Mouse (Mus musculus) mature B cell (primary cell): ENCODE data around the gene Slc35e2.
"Not testable (repeated sequence)": the region's sequence is repeated elsewhere in the genome, so short reads cannot be mapped to it uniquely, and the experiment has no call there.

Experiments used
- in situ Hi-C: fragments of 300-500 bp; cut with MboI; formaldehyde crosslinking; loops from 2 replicates; pipeline ENCODE4 v1.14.3; 2019

The Slc35e2 gene

GRCm38 (mm10) chr4:155624338-155625291 is 23.4 kb downstream of the Slc35e2 start, which contains the start of gene Cdk11b:
Cdk11b (plus strand) TSS chr4:155624854.
- in situ Hi-C loops = no loop called here

- in situ Hi-C loops = no loop called here
Observed at GRCm38 (mm10) chr4:155630267-155630666, 29.1 kb downstream of the Slc35e2 start.

GRCm38 (mm10) chr4:155635766-155636499 is 34.7 kb downstream of the Slc35e2 start:
- in situ Hi-C loops = no loop called here

- in situ Hi-C loops = no loop called here
Observed at GRCm38 (mm10) chr4:155643531-155643930, 42.3 kb downstream of the Slc35e2 start.

GRCm38 (mm10) chr4:155645308-155645707 is 44.1 kb downstream of the Slc35e2 start, which contains the start of gene Gm10563:
Gm10563 (minus strand) TSS chr4:155645408.
- in situ Hi-C loops = not testable (repeated sequence)

- in situ Hi-C loops = no loop called here
Observed at GRCm38 (mm10) chr4:155645721-155646120, 44.5 kb downstream of the Slc35e2 start.

GRCm38 (mm10) chr4:155649355-155649754 is 48.1 kb downstream of the Slc35e2 start:
- in situ Hi-C loops = no loop called here

- in situ Hi-C loops = no loop called here
Observed at GRCm38 (mm10) chr4:155651553-155652269, 50.5 kb downstream of the Slc35e2 start.

GRCm38 (mm10) chr4:155652283-155653085 is 51.3 kb downstream of the Slc35e2 start:
- in situ Hi-C loops = no loop called here

GRCm38 (mm10) chr4:155653086-155653450 is 51.9 kb downstream of the Slc35e2 start, which contains the start of gene Mmp23:
Mmp23 (minus strand) TSS chr4:155653384.
- in situ Hi-C loops = no loop called here

- in situ Hi-C loops = no loop called here
Observed at GRCm38 (mm10) chr4:155653451-155654182, 52.4 kb downstream of the Slc35e2 start.

- in situ Hi-C loops = no loop called here
Observed at GRCm38 (mm10) chr4:155654183-155654455, 52.9 kb downstream of the Slc35e2 start.

GRCm38 (mm10) chr4:155654456-155655298 is 53.5 kb downstream of the Slc35e2 start:
- in situ Hi-C loops = no loop called here

- in situ Hi-C loops = no loop called here
Observed at GRCm38 (mm10) chr4:155656214-155656751, 55.1 kb downstream of the Slc35e2 start.

- in situ Hi-C loops = no loop called here
Observed at GRCm38 (mm10) chr4:155658961-155659360, 57.7 kb downstream of the Slc35e2 start.

GRCm38 (mm10) chr4:155660641-155661040 is 59.4 kb downstream of the Slc35e2 start:
- in situ Hi-C loops = no loop called here

GRCm38 (mm10) chr4:155666903-155667302 is 65.7 kb downstream of the Slc35e2 start:
- in situ Hi-C loops = no loop called here

- in situ Hi-C loops = no loop called here
Observed at GRCm38 (mm10) chr4:155668689-155669597, 67.7 kb downstream of the Slc35e2 start, which contains the start of gene Mib2. Mib2 (minus strand) TSS chr4:155669198.
